21 mouse cellular contexts compared by ENCODE assay signal in the genomic region with DNA sequence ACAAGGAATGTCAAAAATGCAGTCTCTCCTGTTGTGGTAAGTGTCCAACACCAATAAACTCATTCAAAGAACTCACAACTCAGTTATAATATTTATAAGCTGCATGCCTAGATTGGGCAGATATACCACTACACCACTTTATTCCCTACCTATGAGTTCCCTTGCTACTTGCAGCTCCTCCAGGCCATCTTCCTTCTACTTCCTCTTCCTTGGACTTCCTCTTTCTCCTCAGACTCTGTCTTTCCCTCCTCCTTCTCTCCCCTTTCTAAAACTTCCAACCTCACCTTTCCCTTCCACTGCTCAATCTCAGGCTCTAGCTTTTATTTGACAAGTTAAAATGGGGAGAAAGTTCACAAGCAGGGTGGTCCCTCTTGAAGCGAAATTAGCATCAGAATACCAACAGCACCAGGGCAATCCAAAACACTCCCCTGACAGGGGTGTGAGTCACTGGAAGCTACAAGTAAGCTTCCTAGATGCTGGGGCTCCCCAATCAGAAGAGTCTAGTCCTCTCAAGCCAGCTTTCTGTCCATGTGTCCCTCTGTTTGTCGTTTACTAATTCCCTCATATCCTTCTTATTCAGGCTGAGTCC. TPM values are rescaled to one million over a fixed set of nuclear protein-coding genes. Genes with fewer than 3 reads are reported as not detected.
DNase-seq lines count a peak whose midpoint lies in the region; ATAC-seq and TF ChIP-seq lines count a peak whose summit lies in the region.
"Had no signal": no experiment of that assay in that cellular context is flagged by ENCODE, and none has a peak within 500 bp of the region (broad histone marks: within the 10 kb centered on the region; RNA-seq: fewer than 3 reads in every experiment).

No protein-coding gene starts in this region.

- H3K27me3 ChIP-seq in kidney, embryonic 14.5 days (ENCODE audit: control insufficient read depth, insufficient read depth, low read length), result no peaks in the 10 kb centered on the region
- H3K27me3 ChIP-seq: embryonic facial prominence, embryonic 15.5 days; heart, embryonic 13.5 days; hindbrain, embryonic 15.5 days; Patski had no signal

- H3K27ac ChIP-seq in ES-E14 (ENCODE audit: insufficient read depth, low read depth, low read length, poor library complexity, severe bottlenecking), result no peak overlapping the region
- H3K27ac ChIP-seq in kidney, embryonic 14.5 days (ENCODE audit: low read depth, low read length), result no peak overlapping the region
- H3K27ac ChIP-seq: embryonic facial prominence, embryonic 15.5 days; forebrain, embryonic 10.5 days; gastrocnemius, adult 2 months; heart, embryonic 13.5 days; hindbrain, embryonic 15.5 days had no signal

- peak; percentile 93 for ATAC-seq in megakaryocyte, adult 5-6 weeks (ENCODE audit: poor library complexity, severe bottlenecking)
- no peak for ATAC-seq in kidney, embryonic 14.5 days (ENCODE audit: low FRiP score, low TSS enrichment)
- ATAC-seq: activated CD4-positive, CD25-positive, alpha-beta regulatory T cell, adult 4 months; Patski had no signal

- DNase-seq in 3T3-L1 (ENCODE audit: low read depth, low spot score), result peak; percentile 7
- peak; percentile 78 for DNase-seq in ES-E14 (ENCODE audit: low read depth, low spot score)
- peak; percentile 33 for DNase-seq in WW6 (ENCODE audit: low read depth, low spot score)
- DNase-seq in lung, adult 18-20 months, result no peak
- DNase-seq in liver, result no peak
- DNase-seq: adrenal gland, postnatal 14 days; embryo, embryonic 11 days; gastrocnemius, adult 2 months; gastrocnemius, postnatal 25 days; heart, adult 11 months; heart, postnatal 36 days; kidney, adult 11 months had no signal

- H3K4me3 ChIP-seq in ES-E14 (ENCODE audit: insufficient read depth in 1 of 2, low read depth in 1 of 2, low read length in 2 of 2, poor library complexity in 1 of 2, severe bottlenecking in 1 of 2), result 0 out of 4 replicates have a peak overlapping the region, but pooled peaks of 1 of the 2 experiments have one; percentile 15
- H3K4me3 ChIP-seq in kidney, embryonic 14.5 days (ENCODE audit: low read length), result no peak overlapping the region
- H3K4me3 ChIP-seq: embryonic facial prominence, embryonic 15.5 days; erythroblast, embryonic 14.5 days; forebrain, embryonic 10.5 days; gastrocnemius, adult 2 months; heart, embryonic 13.5 days; hindbrain, embryonic 15.5 days had no signal

- in situ Hi-C loops in ES-E14 (cut with MboI; ENCODE audit: low sequenced_read_pairs in 2 of 2, unreplicated experiment in 2 of 2), result no loop called here

- H3K9ac ChIP-seq in ES-E14 (ENCODE audit: insufficient read depth, low read depth, low read length, poor library complexity, severe bottlenecking), result no peak overlapping the region
- no peak overlapping the region for H3K9ac ChIP-seq in kidney, embryonic 14.5 days (ENCODE audit: low read depth, low read length)
- H3K9ac ChIP-seq: embryonic facial prominence, embryonic 15.5 days; heart, embryonic 13.5 days; hindbrain, embryonic 15.5 days had no signal

- no peak overlapping the region for H3K4me2 ChIP-seq in kidney, embryonic 14.5 days (replicated peaks; ENCODE audit: low read depth, low read length)
- H3K4me2 ChIP-seq: embryonic facial prominence, embryonic 15.5 days; heart, embryonic 13.5 days; hindbrain, embryonic 15.5 days had no signal

- H3K9me3 ChIP-seq in ES-E14 (ENCODE audit: control insufficient read depth, insufficient read depth, low read depth, low read length), result no peaks in the 10 kb centered on the region
- H3K9me3 ChIP-seq in kidney, embryonic 14.5 days (ENCODE audit: control insufficient read depth, low read length), result no peaks in the 10 kb centered on the region
- H3K9me3 ChIP-seq: embryonic facial prominence, embryonic 15.5 days; forebrain, embryonic 10.5 days; heart, embryonic 13.5 days; hindbrain, embryonic 15.5 days had no signal

- WGBS in kidney, embryonic 14.5 days, result 27% methylated on average over 2 of the region's 2 CpGs

- H3K36me3 ChIP-seq in ES-E14 (ENCODE audit: control insufficient read depth, insufficient read depth, low read length, poor library complexity, severe bottlenecking), result no peaks in the 10 kb centered on the region
- H3K36me3 ChIP-seq in kidney, embryonic 14.5 days (ENCODE audit: control insufficient read depth, insufficient read depth, low read length), result no peaks in the 10 kb centered on the region
- H3K36me3 ChIP-seq: embryonic facial prominence, embryonic 15.5 days; forebrain, embryonic 10.5 days; heart, embryonic 13.5 days; hindbrain, embryonic 15.5 days had no signal

- H3K4me1 ChIP-seq in ES-E14 (ENCODE audit: control insufficient read depth in 2 of 2, insufficient read depth in 2 of 2, low read length in 2 of 2, poor library complexity in 1 of 2), result peaks cover 0 to 3% of the 10 kb centered on the region in 2 experiments; a peak in 1 of 4 replicates
- H3K4me1 ChIP-seq in kidney, embryonic 14.5 days (ENCODE audit: control insufficient read depth, insufficient read depth, low read length), result no peaks in the 10 kb centered on the region
- H3K4me1 ChIP-seq: embryonic facial prominence, embryonic 15.5 days; heart, embryonic 13.5 days; hindbrain, embryonic 15.5 days had no signal

TF ChIP-seq in ES-E14, 5 proteins besides CTCF, POLR2A, EP300 and RAD21:
- TF ChIP-seq MAFK (IDR thresholded peaks at IDR 0.05; ENCODE audit: insufficient read depth, low read depth, low read length) (no peak), CHD2 (IDR thresholded peaks at IDR 0.05; ENCODE audit: low read depth, low read length) (no peak), ZC3H11A (IDR thresholded peaks at IDR 0.05; ENCODE audit: borderline replicate concordance, low read depth, low read length) (no peak), HCFC1 (IDR thresholded peaks at IDR 0.05; ENCODE audit: borderline replicate concordance, insufficient read depth, low read length) (no peak)
TF ChIP-seq in ES-E14: peak in this region for 0.

RNA-seq across cellular contexts. Expression of a gene that starts 7.0 kb away (rescaled TPM):
- 10.0 and 12.3 TPM in 2 replicates for total RNA-seq in ES-E14 (2012; rRNA removed)
- 14.4 and 14.6 TPM in 2 replicates for total RNA-seq in megakaryocyte, adult 5-6 weeks (2015)
- total RNA-seq in megakaryocyte, adult 5-6 weeks (2017), result 9.4 and 17.7 TPM in 2 replicates
- 12.2 and 25.5 TPM in 2 replicates for polyA plus RNA-seq in kidney, embryonic 14.5 days (2014; fragmentation: Nextera tagmentation; extraction: Ambion mirVana)

Comparison
In these comparisons a context has a peak if more than half of its experiments do, and no peak if none do; other contexts are left out.
1. DNase-seq: peak in 3T3-L1 (single experiment), ES-E14 (single experiment) and WW6 (single experiment); none in lung, adult 18-20 months (0 of 2) and liver (single experiment).